Mouse (Mus musculus): Measurements from ENCODE around the gene Pds5a. TPM values are rescaled to one million over a fixed set of nuclear protein-coding genes. Genes with fewer than 3 reads are reported as not detected.
"Not testable (repeated sequence)": the region's sequence is repeated elsewhere in the genome, so short reads cannot be mapped to it uniquely, and the experiment has no call there.

The Pds5a gene
- polyA plus RNA-seq, 1 experiment from 2014 or later, result 47.7 TPM

DNA sequence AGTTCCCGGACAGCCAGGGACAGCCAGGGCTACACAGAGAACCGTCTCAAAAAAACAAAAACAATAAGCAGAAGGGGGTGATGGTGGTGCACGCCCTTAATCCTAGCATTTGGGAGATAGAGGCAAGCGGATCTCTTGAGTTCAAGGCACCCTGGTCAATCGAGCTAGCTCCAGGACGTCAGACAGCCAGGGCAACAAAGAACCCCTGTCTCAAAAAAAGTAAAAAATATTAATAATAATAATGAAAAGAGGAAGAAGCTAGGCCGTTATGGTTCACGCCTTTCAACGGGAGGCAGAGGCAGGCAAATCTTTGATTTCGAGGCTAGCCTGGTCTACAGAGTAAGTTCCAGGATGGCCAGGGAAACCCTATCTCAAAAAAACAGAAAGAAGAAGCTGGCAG lies 1.1 kb upstream of the Pds5a start:
- Histone ChIP-seq H3K4me1 (ENCODE audit: control insufficient read depth, insufficient read depth, low read length) (peaks cover 15% of the 10 kb centered on the region), H3K4me3 (replicated peaks; ENCODE audit: low read length) (peak overlapping the region; percentile 100), H3K9me3 (replicated peaks; ENCODE audit: control insufficient read depth, low read length) (no peaks in the 10 kb centered on the region), H3K36me3 (ENCODE audit: control insufficient read depth, insufficient read depth, low read length) (no peaks in the 10 kb centered on the region), H3K4me2 (ENCODE audit: low read depth, low read length) (peak overlapping the region; percentile 74), H3K27ac (ENCODE audit: low read length) (peak overlapping the region; percentile 98), H3K9ac (ENCODE audit: low read length) (peak overlapping the region; percentile 96), H3K27me3 (ENCODE audit: control insufficient read depth, insufficient read depth, low read length) (no peaks in the 10 kb centered on the region)
- no peak for ATAC-seq (ENCODE audit: insufficient read depth, low FRiP score)
- 63% methylated on average over 10 of the region's 10 CpGs for WGBS

DNA sequence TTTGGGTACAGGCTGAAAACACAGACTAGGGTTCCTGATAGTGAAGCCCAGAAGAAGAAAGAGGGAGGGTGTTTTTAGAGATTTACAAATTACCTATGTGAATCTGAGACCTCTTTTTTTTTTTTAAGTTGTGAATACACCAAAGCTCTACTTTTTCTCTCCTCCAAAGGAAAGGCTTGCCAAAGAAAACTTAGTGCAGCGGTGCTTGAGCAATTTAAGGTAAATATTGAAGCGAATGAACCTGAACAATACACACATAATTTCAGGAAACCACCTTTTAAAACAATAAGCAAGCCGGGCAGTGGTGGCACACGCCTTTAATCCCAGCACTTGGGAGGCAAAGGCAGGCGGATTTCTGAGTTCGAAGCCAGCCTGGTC lies 675 bp upstream of the Pds5a start:
- Histone ChIP-seq H3K9me3 (replicated peaks; ENCODE audit: control insufficient read depth, low read length) (no peaks in the 10 kb centered on the region), H3K9ac (ENCODE audit: low read length) (peak overlapping the region; percentile 96), H3K4me2 (ENCODE audit: low read depth, low read length) (peak overlapping the region; percentile 74), H3K4me1 (ENCODE audit: control insufficient read depth, insufficient read depth, low read length) (peaks cover 15% of the 10 kb centered on the region), H3K27me3 (ENCODE audit: control insufficient read depth, insufficient read depth, low read length) (no peaks in the 10 kb centered on the region), H3K4me3 (replicated peaks; ENCODE audit: low read length) (peak overlapping the region; percentile 100), H3K27ac (ENCODE audit: low read length) (peak overlapping the region; percentile 98), H3K36me3 (ENCODE audit: control insufficient read depth, insufficient read depth, low read length) (no peaks in the 10 kb centered on the region)
- 15% methylated on average over 6 of the region's 6 CpGs for WGBS
- no peak for ATAC-seq (ENCODE audit: insufficient read depth, low FRiP score)

DNA sequence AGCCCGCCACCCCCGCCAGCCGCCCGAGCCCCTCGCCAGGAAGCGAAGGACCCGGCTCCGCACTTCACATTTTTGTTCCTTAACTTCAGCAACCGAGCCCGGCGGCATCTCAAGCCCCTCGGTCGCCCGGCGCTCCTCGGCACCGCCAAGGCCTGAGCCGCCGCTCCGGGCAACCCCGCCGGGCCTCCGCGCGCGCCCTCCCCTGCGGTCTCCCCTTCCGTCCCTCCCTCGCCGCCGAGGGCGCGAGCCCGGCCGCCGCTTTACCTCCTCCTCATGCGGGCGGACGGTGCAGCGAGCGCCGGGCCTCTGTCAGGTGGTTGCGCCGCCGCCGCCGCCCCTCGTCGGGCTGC lies 612 bp downstream of the Pds5a start:
- no peaks in the 10 kb centered on the region for H3K9me3 ChIP-seq (replicated peaks; ENCODE audit: control insufficient read depth, low read length)
- peaks cover 2% of the 10 kb centered on the region; the same call in 1 of the 2 replicates for H3K36me3 ChIP-seq (ENCODE audit: control insufficient read depth, insufficient read depth, low read length)
- peaks cover 15% of the 10 kb centered on the region for H3K4me1 ChIP-seq (ENCODE audit: control insufficient read depth, insufficient read depth, low read length)
- peak overlapping the region; percentile 98 for H3K27ac ChIP-seq (ENCODE audit: low read length)
- peak overlapping the region; percentile 100 for H3K4me3 ChIP-seq (replicated peaks; ENCODE audit: low read length)
- peak overlapping the region; percentile 92 for H3K4me2 ChIP-seq (ENCODE audit: low read depth, low read length)
- no peaks in the 10 kb centered on the region for H3K27me3 ChIP-seq (ENCODE audit: control insufficient read depth, insufficient read depth, low read length)
- WGBS, result under 1% methylated on average over 48 of the region's 49 CpGs
- peak; percentile 61 for ATAC-seq (ENCODE audit: insufficient read depth, low FRiP score)
- peak overlapping the region; percentile 96 for H3K9ac ChIP-seq (ENCODE audit: low read length)

DNA sequence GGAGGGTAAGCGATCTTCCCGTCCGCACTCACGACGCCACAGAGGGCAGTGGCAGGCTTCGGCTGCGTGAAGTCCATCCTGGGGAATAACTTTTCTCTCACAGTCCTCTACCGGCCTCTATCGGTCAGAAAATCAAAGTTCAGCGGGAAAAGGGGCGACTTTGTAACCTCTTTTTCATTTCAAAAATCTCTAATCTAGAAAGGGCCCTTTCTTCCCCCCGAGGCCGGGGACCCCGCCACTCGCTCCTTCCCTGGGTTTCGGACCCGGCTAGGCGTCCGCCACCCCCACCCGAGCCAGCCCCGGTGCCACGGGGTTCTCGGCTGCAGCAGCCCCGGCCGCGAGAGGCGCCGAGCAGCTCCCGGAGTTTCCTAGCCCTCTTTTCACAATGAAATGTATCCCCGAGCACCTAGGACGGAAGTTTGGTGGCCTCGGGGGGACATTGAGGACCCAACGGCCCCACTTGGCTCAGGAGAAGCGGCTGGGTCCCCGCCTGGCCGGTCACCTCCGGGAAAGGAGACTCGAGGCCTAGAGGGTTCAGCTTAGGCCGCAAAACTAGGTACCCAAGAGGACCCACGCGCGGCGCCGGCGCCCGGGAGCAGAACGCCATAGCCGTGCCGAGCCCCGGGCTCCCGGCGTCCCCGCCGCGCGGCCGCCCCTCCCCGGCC lies 1.1 kb downstream of the Pds5a start:
- peak; percentile 30 for ATAC-seq (ENCODE audit: insufficient read depth, low FRiP score)
- WGBS, result under 1% methylated on average over 58 of the region's 58 CpGs

DNA sequence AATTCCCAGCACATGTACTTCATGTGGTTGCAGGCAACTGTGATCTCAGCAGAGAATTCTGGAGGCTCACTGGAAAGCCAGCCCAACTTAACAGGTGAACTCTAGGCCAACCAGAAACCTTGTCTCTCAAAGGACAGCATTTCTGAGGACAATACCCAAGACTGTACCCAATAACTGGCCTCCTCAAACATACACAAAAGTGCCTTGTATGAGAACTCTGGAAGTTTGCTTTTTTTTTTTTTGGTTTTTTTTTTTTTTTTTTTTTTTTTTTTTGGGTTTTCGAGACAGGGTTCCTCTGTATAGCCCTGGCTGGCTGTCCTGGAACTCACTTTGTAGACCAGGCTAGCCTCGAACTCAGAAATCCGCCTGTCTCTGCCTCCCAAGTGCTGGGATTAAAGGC lies 4.0 kb downstream of the Pds5a start:
- not testable (repeated sequence) for H3K27ac ChIP-seq (ENCODE audit: low read length); H3K9ac ChIP-seq (ENCODE audit: low read length); H3K9me3 ChIP-seq (replicated peaks; ENCODE audit: control insufficient read depth, low read length); H3K27me3 ChIP-seq (ENCODE audit: control insufficient read depth, insufficient read depth, low read length); H3K4me2 ChIP-seq (ENCODE audit: low read depth, low read length); H3K4me3 ChIP-seq (replicated peaks; ENCODE audit: low read length); ATAC-seq (ENCODE audit: insufficient read depth, low FRiP score); H3K36me3 ChIP-seq (ENCODE audit: control insufficient read depth, insufficient read depth, low read length)
- 95% methylated on average over 2 of the region's 3 CpGs for WGBS
- peaks cover 15% of the 10 kb centered on the region for H3K4me1 ChIP-seq (ENCODE audit: control insufficient read depth, insufficient read depth, low read length)

More for the DNA sequence above, 1.1 kb downstream of the Pds5a start:
- H3K36me3 ChIP-seq (ENCODE audit: control insufficient read depth, insufficient read depth, low read length), result peaks cover 4% of the 10 kb centered on the region; the same call in 1 of the 2 replicates
- peak overlapping the region; percentile 92 for H3K4me2 ChIP-seq (ENCODE audit: low read depth, low read length)
- H3K27me3 ChIP-seq (ENCODE audit: control insufficient read depth, insufficient read depth, low read length), result no peaks in the 10 kb centered on the region
- peaks cover 15% of the 10 kb centered on the region for H3K4me1 ChIP-seq (ENCODE audit: control insufficient read depth, insufficient read depth, low read length)
- H3K27ac ChIP-seq (ENCODE audit: low read length), result peak overlapping the region; percentile 98
- peak overlapping the region; percentile 100 for H3K4me3 ChIP-seq (replicated peaks; ENCODE audit: low read length)
- peak overlapping the region; percentile 96 for H3K9ac ChIP-seq (ENCODE audit: low read length)
- H3K9me3 ChIP-seq (replicated peaks; ENCODE audit: control insufficient read depth, low read length), result no peaks in the 10 kb centered on the region

DNA sequence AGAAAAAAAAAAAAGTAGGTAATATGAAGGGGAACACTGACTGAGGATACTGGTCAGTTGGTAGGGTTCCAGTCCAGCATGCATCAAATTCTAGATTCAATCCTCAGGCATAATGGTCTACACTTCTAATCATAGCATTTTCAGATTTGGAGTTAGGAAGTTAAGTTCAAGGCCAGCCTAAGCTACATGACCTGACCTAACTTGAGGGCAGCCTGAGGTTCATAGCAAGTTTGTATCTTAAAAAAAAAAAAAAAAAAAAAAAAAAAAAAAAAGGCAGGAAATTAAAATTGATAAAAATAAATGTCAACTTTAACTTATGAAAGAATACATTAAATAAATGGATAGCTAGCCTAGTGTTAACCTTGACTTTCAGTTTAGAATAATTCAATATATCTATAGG lies 5.1 kb downstream of the Pds5a start:
- Histone ChIP-seq H3K4me2 (ENCODE audit: low read depth, low read length) (no peak overlapping the region), H3K27me3 (ENCODE audit: control insufficient read depth, insufficient read depth, low read length) (no peaks in the 10 kb centered on the region), H3K4me3 (replicated peaks; ENCODE audit: low read length) (no peak overlapping the region), H3K9me3 (replicated peaks; ENCODE audit: control insufficient read depth, low read length) (no peaks in the 10 kb centered on the region), H3K27ac (ENCODE audit: low read length) (no peak overlapping the region), H3K36me3 (ENCODE audit: control insufficient read depth, insufficient read depth, low read length) (peaks cover 4% of the 10 kb centered on the region; the same call in 1 of the 2 replicates), H3K4me1 (ENCODE audit: control insufficient read depth, insufficient read depth, low read length) (peaks cover 12% of the 10 kb centered on the region), H3K9ac (ENCODE audit: low read length) (no peak overlapping the region)
- ATAC-seq (ENCODE audit: insufficient read depth, low FRiP score), result no peak

DNA sequence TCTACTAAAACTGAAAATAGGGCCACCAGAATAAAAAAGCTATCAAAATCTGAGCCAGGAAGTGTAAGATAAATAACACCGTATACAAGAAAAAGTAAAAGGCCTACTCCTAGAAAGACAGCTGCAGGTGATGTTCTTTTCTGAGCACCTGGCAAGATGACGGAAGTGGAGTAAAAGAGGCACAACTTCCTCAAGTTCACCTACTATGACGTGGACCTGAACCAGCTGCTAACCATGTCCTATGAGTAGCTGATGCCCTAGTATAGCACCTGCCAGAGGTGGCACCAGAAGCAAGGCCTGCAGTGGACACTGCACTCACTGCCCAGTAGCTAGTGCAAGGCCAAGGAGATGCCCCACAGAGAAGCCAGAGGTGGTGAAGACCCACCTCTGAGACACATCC lies 9.3 kb downstream of the Pds5a start:
- Histone ChIP-seq H3K4me1 (ENCODE audit: control insufficient read depth, insufficient read depth, low read length) (no peaks in the 10 kb centered on the region), H3K9me3 (replicated peaks; ENCODE audit: control insufficient read depth, low read length) (no peaks in the 10 kb centered on the region), H3K27ac (ENCODE audit: low read length) (no peak overlapping the region), H3K36me3 (ENCODE audit: control insufficient read depth, insufficient read depth, low read length) (peaks cover 4% of the 10 kb centered on the region; the same call in 1 of the 2 replicates), H3K4me3 (replicated peaks; ENCODE audit: low read length) (no peak overlapping the region), H3K9ac (ENCODE audit: low read length) (no peak overlapping the region), H3K27me3 (ENCODE audit: control insufficient read depth, insufficient read depth, low read length) (no peaks in the 10 kb centered on the region), H3K4me2 (ENCODE audit: low read depth, low read length) (no peak overlapping the region)
- 75% methylated on average over 3 of the region's 3 CpGs for WGBS
- no peak for ATAC-seq (ENCODE audit: insufficient read depth, low FRiP score)

DNA sequence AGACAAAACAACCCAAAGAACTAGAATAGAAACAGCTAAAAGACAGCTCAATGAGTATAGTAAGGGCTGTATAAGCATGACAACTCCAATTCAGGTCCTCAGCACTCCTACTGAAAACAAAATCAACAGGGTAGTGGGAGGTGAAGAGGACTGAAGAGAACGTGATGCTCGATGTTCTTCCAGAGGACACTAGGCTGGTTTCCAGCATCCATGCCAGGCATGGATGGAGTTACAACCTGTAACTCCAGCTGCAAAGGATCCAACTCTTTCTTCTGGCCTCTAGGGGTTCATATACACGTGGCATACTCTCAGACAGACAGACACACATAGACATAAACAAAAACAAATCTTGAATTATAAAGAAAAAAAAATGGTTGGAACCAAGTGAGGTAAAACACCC lies 11.3 kb downstream of the Pds5a start:
- Histone ChIP-seq H3K4me1 (ENCODE audit: control insufficient read depth, insufficient read depth, low read length) (no peaks in the 10 kb centered on the region), H3K27me3 (ENCODE audit: control insufficient read depth, insufficient read depth, low read length) (no peaks in the 10 kb centered on the region), H3K27ac (ENCODE audit: low read length) (no peak overlapping the region), H3K9me3 (replicated peaks; ENCODE audit: control insufficient read depth, low read length) (no peaks in the 10 kb centered on the region), H3K4me2 (ENCODE audit: low read depth, low read length) (no peak overlapping the region), H3K4me3 (replicated peaks; ENCODE audit: low read length) (no peak overlapping the region), H3K36me3 (ENCODE audit: control insufficient read depth, insufficient read depth, low read length) (no peaks in the 10 kb centered on the region), H3K9ac (ENCODE audit: low read length) (no peak overlapping the region)
- ATAC-seq (ENCODE audit: insufficient read depth, low FRiP score), result no peak
- 75% methylated on average over 3 of the region's 3 CpGs for whole genome bisulfite sequencing

DNA sequence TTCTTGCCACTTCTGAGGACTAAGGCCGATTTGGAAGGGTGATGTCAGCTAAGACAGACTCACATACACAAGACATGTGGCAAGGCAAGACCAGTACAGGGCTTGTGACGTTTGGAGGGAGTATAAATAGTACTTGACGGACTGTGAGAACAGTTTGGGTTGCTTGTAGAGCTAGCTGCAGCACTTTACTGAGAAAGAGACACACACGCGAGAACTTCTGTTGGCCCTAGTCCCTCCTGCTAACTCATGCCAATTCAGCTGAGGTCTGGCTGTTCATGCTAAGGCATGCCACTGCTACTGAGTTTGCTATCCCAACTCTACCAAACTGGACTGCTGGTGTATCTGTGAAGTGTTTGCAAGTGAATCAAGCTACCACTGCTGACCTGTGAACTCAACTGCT lies 19.2 kb downstream of the Pds5a start:
- Histone ChIP-seq H3K4me1 (ENCODE audit: control insufficient read depth, insufficient read depth, low read length) (no peaks in the 10 kb centered on the region), H3K27ac (ENCODE audit: low read length) (no peak overlapping the region), H3K27me3 (ENCODE audit: control insufficient read depth, insufficient read depth, low read length) (no peaks in the 10 kb centered on the region), H3K4me2 (ENCODE audit: low read depth, low read length) (no peak overlapping the region), H3K9ac (ENCODE audit: low read length) (no peak overlapping the region), H3K36me3 (ENCODE audit: control insufficient read depth, insufficient read depth, low read length) (peaks cover 5% of the 10 kb centered on the region; the same call in 1 of the 2 replicates), H3K9me3 (replicated peaks; ENCODE audit: control insufficient read depth, low read length) (no peaks in the 10 kb centered on the region), H3K4me3 (replicated peaks; ENCODE audit: low read length) (no peak overlapping the region)
- 77% methylated on average over 5 of the region's 5 CpGs for WGBS
- ATAC-seq (ENCODE audit: insufficient read depth, low FRiP score), result no peak
